Mouse (Mus musculus) heart, postnatal 0 days (tissue): ENCODE results near the gene Olfr282.

Experiments
- CTCF ChIP-seq: IDR thresholded peaks from 2 replicates; pipeline ENCODE4 v1.5.1; 2016; ENCODE audit warnings: antibody characterized with exemption, control low read depth, low read depth
- EP300 ChIP-seq: IDR thresholded peaks from 2 replicates; pipeline ENCODE4 v1.6.1; 2016; ENCODE audit warnings: antibody characterized with exemption, low read depth

GRCm38 (mm10) chr15:98482701-98483100, 51.7 kb downstream of the Olfr282 start, which contains the start of gene Lalba:
- no peak for TF ChIP-seq CTCF
- 0 out of 2 replicates have a peak, but pooled peaks have one; percentile 36 for TF ChIP-seq EP300
